Mouse (Mus musculus) skeletal muscle tissue, postnatal 0 days (tissue): ENCODE measurements around the gene Acbd6. TPM values are rescaled to one million over a fixed set of nuclear protein-coding genes. Genes with fewer than 3 reads are reported as not detected.

Source experiments
- polyA plus RNA-seq: library from polyadenylated mRNA; unstranded; fragments of >200 nt; fragmentation: Nextera tagmentation; extraction: Ambion mirVana; gene quantifications from 2 replicates; pipeline ENCODE4 v1.2.1, GENCODE M21; 2015

The Acbd6 gene
- polyA plus RNA-seq = 55.3 and 58.6 TPM in 2 replicates

DNA sequence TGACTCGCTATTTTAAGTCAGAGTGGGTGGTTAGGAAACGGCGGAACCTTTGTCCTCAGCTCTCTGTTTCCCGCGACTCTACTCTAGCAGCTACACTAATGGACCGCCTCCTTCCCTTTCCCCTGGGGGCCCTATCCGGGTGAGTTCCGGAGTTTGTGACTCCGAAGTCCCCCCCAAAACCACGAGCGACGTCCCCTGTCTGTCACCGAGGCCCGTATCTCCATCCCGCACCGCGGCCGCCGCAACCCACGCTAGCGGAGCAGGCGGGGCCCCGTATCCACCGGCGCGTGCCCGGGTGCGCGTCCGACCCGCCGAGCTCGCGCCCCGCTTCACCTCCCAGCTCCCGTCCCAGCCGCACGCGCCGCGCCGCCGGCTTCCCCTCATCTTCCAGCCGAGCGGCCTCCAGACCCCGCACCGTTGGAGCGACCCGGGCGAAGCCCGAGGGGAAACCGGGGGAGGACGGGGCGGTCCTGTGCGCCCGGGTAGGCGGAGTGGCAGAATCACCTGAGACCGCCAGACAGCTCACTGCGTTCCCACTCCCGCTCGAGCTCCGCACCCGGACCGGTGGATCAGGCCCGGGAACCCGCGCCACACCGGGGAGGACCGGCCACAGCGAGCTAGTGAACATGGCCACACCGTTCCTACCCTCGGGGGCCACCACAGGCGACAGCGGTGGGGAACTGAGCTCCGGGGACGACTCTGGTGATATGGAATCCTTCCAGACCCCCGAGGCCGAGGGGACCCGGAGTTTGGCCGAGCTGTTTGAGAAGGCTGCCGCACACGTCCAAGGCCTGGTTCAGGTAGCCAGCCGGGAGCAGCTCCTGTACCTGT, at the start of gene Acbd6:
Gene Acbd6, plus strand, starts transcription at position 109 of the 831 bp plus-strand sequence.

Other genes starting within 250 kb of the Acbd6 start
- gene Xpr1, start 140.7 kb upstream of the Acbd6 start, polyA plus RNA-seq = 2.2 and 2.5 TPM in 2 replicates
- not detected in 2 replicates for gene Lhx4, start 193.6 kb downstream of the Acbd6 start, polyA plus RNA-seq